Mouse (Mus musculus) liver, embryonic 14.5 days (tissue): Measurements from ENCODE around the gene Myo1c. TPM values are rescaled to one million over a fixed set of nuclear protein-coding genes. Genes with fewer than 3 reads are reported as not detected.

Experiments
- ATAC-seq: fragments of 200-750 bp; cut with Nextera tagmentation; 2 replicates; pipeline ENCODE4 v1.8.0; 2017; ENCODE audit warnings: moderate number of reproducible peaks, mild to moderate bottlenecking, moderate library complexity; ENCODE audit not compliant: insufficient read depth
- DNase-seq, 3 experiments: peaks; one replicate each; pipeline ENCODE4 v3.0.0-alpha.2; 2012 to 2013; ENCODE audit warnings: low read depth in 3 of 3, low spot score in 3 of 3
- H3K27ac ChIP-seq: fragments of 300-500 bp; sonication (generic); 2 replicates; pipeline ENCODE4 v1.5.1; 2014; ENCODE audit warnings: moderate library complexity, mild to moderate bottlenecking, control low read depth, inconsistent platforms
- H3K27me3 ChIP-seq: fragments of 300-500 bp; sonication (generic); 2 replicates; pipeline ENCODE4 v1.6.1; 2014; ENCODE audit warnings: mild to moderate bottlenecking, low read length, moderate library complexity; ENCODE audit not compliant: control insufficient read depth, insufficient read depth
- H3K36me3 ChIP-seq: fragments of 300-500 bp; sonication (generic); replicated peaks from 2 replicates; pipeline ENCODE4 v1.6.1; 2014; ENCODE audit warnings: low read depth; ENCODE audit not compliant: control insufficient read depth, insufficient read depth
- H3K4me1 ChIP-seq, 2 experiments: fragments of 200-500 bp in 1 of 2; fragments of 300-500 bp in 1 of 2; sonication (generic) in 1 of 2; replicated peaks; 2 replicates each; pipeline ENCODE4 v1.6.1; 2012 to 2014; ENCODE audit warnings: antibody characterized with exemption in 1 of 2, inconsistent platforms in 1 of 2, low read length in 1 of 2; ENCODE audit not compliant: control insufficient read depth in 2 of 2, insufficient read depth in 2 of 2
- H3K4me2 ChIP-seq: fragments of 300-500 bp; sonication (generic); 2 replicates; pipeline ENCODE4 v1.6.1; 2014; ENCODE audit warnings: low read depth, mild to moderate bottlenecking, control low read depth, moderate library complexity
- H3K4me3 ChIP-seq, 2 experiments: fragments of 200-500 bp in 1 of 2; fragments of 300-500 bp in 1 of 2; sonication (generic) in 1 of 2; 2 replicates each; pipeline ENCODE4 v1.5.1; 2012 to 2014; ENCODE audit warnings: low read depth in 2 of 2, low read length in 2 of 2, mild to moderate bottlenecking in 2 of 2, control low read depth in 1 of 2, inconsistent platforms in 1 of 2, moderate library complexity in 1 of 2; ENCODE audit not compliant: insufficient read depth in 1 of 2
- H3K9ac ChIP-seq: fragments of 300-500 bp; sonication (generic); replicated peaks from 2 replicates; pipeline ENCODE4 v1.6.1; 2014; ENCODE audit warnings: mild to moderate bottlenecking, control low read depth, moderate library complexity
- H3K9me3 ChIP-seq: fragments of 300-500 bp; sonication (generic); 2 replicates; pipeline ENCODE4 v1.6.1; 2016; ENCODE audit warnings: low read length, mixed read lengths; ENCODE audit not compliant: control insufficient read depth
- CTCF ChIP-seq: IDR thresholded peaks from 2 replicates; pipeline ENCODE4 v1.5.1; 2016; ENCODE audit warnings: antibody characterized with exemption, low read depth, control low read depth
- EP300 ChIP-seq: IDR thresholded peaks from 2 replicates; pipeline ENCODE4 v1.6.1; 2016; ENCODE audit warnings: antibody characterized with exemption, low read depth
- WGBS: fragments of 180-500 bp; shearing (Covaris S2); extraction: QIAGEN DNeasy Blood & Tissue Kit; methylation state at CpG from one replicate; pipeline ENCODE4 v1.1.7; 2014; ENCODE audit not compliant: insufficient replicate concordance; 5-methylcytosine and 5-hydroxymethylcytosine counted together
- polyA plus RNA-seq, 2 experiments: library from polyadenylated mRNA; depleted of rRNA in 1 of 2; stranded (reverse) in 1 of 2; unstranded in 1 of 2; fragments of >200 nt; fragmentation: Nextera tagmentation in 1 of 2; extraction: Ambion mirVana in 1 of 2; gene quantifications; 2 replicates each; pipeline versions ENCODE4 v1.2.1 to v1.2.3; 2012 to 2014

Gene Myo1c
- polyA plus RNA-seq, 2 experiments, result 12.6 to 14.4 TPM

- peak overlapping the region; percentile 92 for H3K27ac ChIP-seq
- H3K4me1 ChIP-seq, result peaks cover 36% of the 10 kb centered on the region in 2 experiments
- H3K27me3 ChIP-seq, result no peaks in the 10 kb centered on the region
- H3K36me3 ChIP-seq, result no peaks in the 10 kb centered on the region; the same call in 1 of the 2 replicates
- H3K4me3 ChIP-seq, result peak overlapping the region; percentile 59 to 85
- TF ChIP-seq CTCF, result no peak
- no peak for TF ChIP-seq EP300
- DNase-seq, result peak in 1 of 3 experiments; percentile 56
- WGBS, result under 1% methylated on average over 77 of the region's 78 CpGs
- H3K9ac ChIP-seq, result peak overlapping the region; percentile 82
- peak overlapping the region; percentile 96 for H3K4me2 ChIP-seq
- peak; percentile 21 for ATAC-seq
- H3K9me3 ChIP-seq, result no peaks in the 10 kb centered on the region
Measured at GRCm38 (mm10) chr11:75655621-75656545, 5.6 kb downstream of the Myo1c start.

GRCm38 (mm10) chr11:75656621-75657590 lies 6.6 kb downstream of the Myo1c start:
- no peaks in the 10 kb centered on the region for H3K27me3 ChIP-seq
- H3K4me1 ChIP-seq, result peaks cover 33 to 34% of the 10 kb centered on the region in 2 experiments
- peak overlapping the region; percentile 82 for H3K9ac ChIP-seq
- 64% methylated on average over 20 of the region's 20 CpGs for WGBS
- peak overlapping the region; percentile 59 to 85 for H3K4me3 ChIP-seq
- no peaks in the 10 kb centered on the region for H3K9me3 ChIP-seq
- DNase-seq, result no peak
- no peak for TF ChIP-seq CTCF
- no peak for TF ChIP-seq EP300
- no peak for ATAC-seq
- no peak overlapping the region for H3K27ac ChIP-seq
- H3K36me3 ChIP-seq, result peaks cover 2% of the 10 kb centered on the region; the same call in 1 of the 2 replicates
- H3K4me2 ChIP-seq, result peak overlapping the region; percentile 96

DNA sequence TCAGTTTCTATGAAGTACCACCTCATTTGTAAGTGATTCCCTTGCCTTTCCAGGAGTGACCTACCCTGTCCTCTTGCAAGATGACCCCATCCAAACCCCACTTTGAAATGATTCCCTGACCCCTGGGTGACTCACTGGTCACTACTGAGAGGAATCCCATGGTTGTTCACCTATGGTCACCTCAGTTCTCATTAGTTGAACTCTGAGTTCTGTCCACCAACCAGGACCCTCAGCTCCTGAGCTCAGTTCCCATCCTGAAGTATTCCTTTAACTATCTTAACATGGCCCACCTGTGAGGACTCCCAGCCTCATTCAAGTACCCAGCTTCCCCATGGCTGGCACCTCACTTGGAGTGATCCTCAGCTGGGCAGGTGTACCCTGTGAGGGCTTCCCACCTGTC lies 7.5 kb downstream of the Myo1c start:
- H3K36me3 ChIP-seq, result peaks cover 8% of the 10 kb centered on the region; the same call in 1 of the 2 replicates
- H3K27me3 ChIP-seq, result no peaks in the 10 kb centered on the region
- H3K9ac ChIP-seq, result no peak overlapping the region
- no peak for ATAC-seq
- TF ChIP-seq CTCF (no peak), EP300 (no peak)
- no peak overlapping the region for H3K4me2 ChIP-seq
- H3K9me3 ChIP-seq, result no peaks in the 10 kb centered on the region
- no peak overlapping the region for H3K27ac ChIP-seq
- no peak for DNase-seq
- peaks cover 27% of the 10 kb centered on the region in 2 experiments for H3K4me1 ChIP-seq
- no peak overlapping the region for H3K4me3 ChIP-seq

DNA sequence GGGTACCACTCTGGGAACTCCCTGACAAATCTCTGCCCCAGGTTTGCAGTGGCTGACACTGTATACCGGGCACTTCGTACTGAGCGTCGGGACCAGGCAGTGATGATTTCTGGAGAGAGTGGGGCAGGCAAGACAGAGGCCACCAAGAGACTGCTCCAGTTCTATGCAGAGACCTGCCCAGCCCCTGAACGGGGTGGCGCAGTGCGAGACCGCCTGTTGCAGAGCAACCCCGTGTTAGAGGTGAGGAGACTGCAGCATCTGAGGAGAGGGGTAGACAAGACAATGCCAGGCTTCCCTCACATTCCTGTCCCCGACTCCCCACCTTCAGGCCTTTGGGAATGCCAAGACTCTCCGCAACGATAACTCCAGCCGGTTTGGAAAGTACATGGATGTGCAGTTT lies 8.0 kb downstream of the Myo1c start:
- ATAC-seq, result no peak
- H3K4me3 ChIP-seq, result no peak overlapping the region
- no peak for DNase-seq
- H3K36me3 ChIP-seq, result peaks cover 11% of the 10 kb centered on the region; the same call in 1 of the 2 replicates
- no peaks in the 10 kb centered on the region for H3K9me3 ChIP-seq
- WGBS, result 89% methylated on average over 13 of the region's 13 CpGs
- H3K4me1 ChIP-seq, result peaks cover 22 to 23% of the 10 kb centered on the region in 2 experiments
- no peaks in the 10 kb centered on the region for H3K27me3 ChIP-seq
- H3K9ac ChIP-seq, result no peak overlapping the region
- no peak overlapping the region for H3K4me2 ChIP-seq
- no peak overlapping the region for H3K27ac ChIP-seq
- TF ChIP-seq CTCF (no peak), EP300 (no peak)
